Mouse (Mus musculus): ENCODE results near the gene Rabep1. TPM values are rescaled to one million over a fixed set of nuclear protein-coding genes. Genes with fewer than 3 reads are reported as not detected.
"Not testable (repeated sequence)": the region's sequence is repeated elsewhere in the genome, so short reads cannot be mapped to it uniquely, and the experiment has no call there.

The Rabep1 gene
- polyA plus RNA-seq, 1 experiment from 2014 or later, result 40.7 TPM

DNA sequence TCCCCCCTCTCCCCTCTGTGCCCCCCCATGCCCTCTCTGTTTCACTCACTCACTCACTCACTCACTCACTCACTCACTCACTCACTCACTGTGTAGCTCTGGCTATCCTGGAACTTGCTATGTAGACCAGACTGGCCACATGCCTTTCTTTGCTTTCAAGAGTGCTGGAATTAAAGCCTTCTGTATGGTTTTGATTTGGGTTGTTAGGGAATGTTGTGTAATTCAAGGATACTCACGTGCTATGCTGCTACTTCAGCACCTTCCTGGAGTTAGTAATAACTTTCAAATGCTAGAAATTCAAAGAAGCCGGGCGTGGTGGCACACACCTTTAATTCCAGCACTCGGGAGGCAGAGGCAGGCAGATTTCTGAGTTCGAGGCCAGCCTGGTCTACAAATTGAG lies 53.6 kb downstream of the Rabep1 start:
- not testable (repeated sequence) for H3K4me3 ChIP-seq (ENCODE audit: low read depth, low read length); DNase-seq (ENCODE audit: low spot score); H3K9ac ChIP-seq (ENCODE audit: low read length); H3K27ac ChIP-seq (ENCODE audit: low read depth, low read length); H3K9me3 ChIP-seq (ENCODE audit: control insufficient read depth, low read length); ATAC-seq (ENCODE audit: insufficient read depth, low FRiP score, low TSS enrichment); H3K4me2 ChIP-seq (ENCODE audit: low read depth); H3K27me3 ChIP-seq (ENCODE audit: control insufficient read depth, insufficient read depth, low read length); H3K4me1 ChIP-seq (ENCODE audit: control insufficient read depth, insufficient read depth, low read length); H3K36me3 ChIP-seq (ENCODE audit: control insufficient read depth, insufficient read depth, low read length)
- 97% methylated on average over 5 of the region's 5 CpGs for WGBS

DNA sequence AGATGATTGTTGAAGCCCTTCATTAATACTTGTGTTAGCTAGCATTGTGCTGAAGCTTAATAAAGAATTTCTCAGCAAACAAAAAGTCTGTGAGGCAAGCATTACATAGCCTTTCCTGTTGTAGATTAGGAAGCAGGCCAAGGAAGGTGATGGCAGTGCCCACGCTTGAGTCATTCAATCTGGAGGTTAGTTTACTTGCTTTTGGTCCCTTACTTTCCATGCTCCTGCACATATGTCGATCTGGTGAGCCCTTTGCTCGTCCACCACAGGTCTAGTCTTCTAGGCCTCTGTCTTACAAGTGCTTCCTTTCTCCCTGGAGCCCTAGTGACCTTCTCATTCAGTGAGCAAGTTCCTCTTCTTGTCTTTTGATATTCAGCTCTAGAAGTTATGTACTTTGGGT lies 62.1 kb downstream of the Rabep1 start:
- H3K9me3 ChIP-seq (ENCODE audit: control insufficient read depth, low read length), result no peaks in the 10 kb centered on the region
- H3K27ac ChIP-seq (ENCODE audit: low read depth, low read length), result no peak overlapping the region
- no peaks in the 10 kb centered on the region for H3K27me3 ChIP-seq (ENCODE audit: control insufficient read depth, insufficient read depth, low read length)
- no peak overlapping the region for H3K4me3 ChIP-seq (ENCODE audit: low read depth, low read length)
- DNase-seq (ENCODE audit: low spot score), result no peak
- no peak for ATAC-seq (ENCODE audit: insufficient read depth, low FRiP score, low TSS enrichment)
- H3K4me2 ChIP-seq (ENCODE audit: low read depth), result no peak overlapping the region
- no peaks in the 10 kb centered on the region for H3K36me3 ChIP-seq (ENCODE audit: control insufficient read depth, insufficient read depth, low read length)
- no peaks in the 10 kb centered on the region for H3K4me1 ChIP-seq (ENCODE audit: control insufficient read depth, insufficient read depth, low read length)
- no peak overlapping the region for H3K9ac ChIP-seq (ENCODE audit: low read length)
- WGBS, result 92% methylated on average over 3 of the region's 3 CpGs

DNA sequence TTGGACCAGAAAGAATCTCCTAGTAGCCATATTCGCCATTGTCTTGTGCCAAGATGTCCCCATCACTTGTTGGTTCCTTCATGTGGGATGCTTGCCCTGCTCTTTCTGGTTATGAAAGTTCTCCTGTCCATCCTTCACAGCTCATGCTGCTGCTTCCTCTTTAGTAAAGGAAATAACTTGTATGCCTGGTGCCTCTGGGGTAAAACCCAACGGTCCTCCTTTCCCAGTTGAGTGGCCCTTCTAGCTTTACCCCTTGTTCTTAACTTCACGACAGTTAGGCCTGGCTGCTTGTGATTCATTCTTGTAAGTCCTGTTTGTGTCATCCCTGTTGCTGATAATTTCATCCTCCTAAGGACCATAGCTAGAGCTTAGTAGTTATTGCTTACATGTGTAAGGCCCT lies 66.7 kb downstream of the Rabep1 start:
- Histone ChIP-seq H3K27me3 (ENCODE audit: control insufficient read depth, insufficient read depth, low read length) (no peaks in the 10 kb centered on the region), H3K4me1 (ENCODE audit: control insufficient read depth, insufficient read depth, low read length) (no peaks in the 10 kb centered on the region), H3K27ac (ENCODE audit: low read depth, low read length) (no peak overlapping the region), H3K9me3 (ENCODE audit: control insufficient read depth, low read length) (no peaks in the 10 kb centered on the region), H3K36me3 (ENCODE audit: control insufficient read depth, insufficient read depth, low read length) (no peaks in the 10 kb centered on the region), H3K4me3 (ENCODE audit: low read depth, low read length) (no peak overlapping the region), H3K4me2 (ENCODE audit: low read depth) (no peak overlapping the region), H3K9ac (ENCODE audit: low read length) (no peak overlapping the region)
- no peak for ATAC-seq (ENCODE audit: insufficient read depth, low FRiP score, low TSS enrichment)
- WGBS, result 95% methylated on average over 3 of the region's 3 CpGs
- DNase-seq (ENCODE audit: low spot score), result no peak

DNA sequence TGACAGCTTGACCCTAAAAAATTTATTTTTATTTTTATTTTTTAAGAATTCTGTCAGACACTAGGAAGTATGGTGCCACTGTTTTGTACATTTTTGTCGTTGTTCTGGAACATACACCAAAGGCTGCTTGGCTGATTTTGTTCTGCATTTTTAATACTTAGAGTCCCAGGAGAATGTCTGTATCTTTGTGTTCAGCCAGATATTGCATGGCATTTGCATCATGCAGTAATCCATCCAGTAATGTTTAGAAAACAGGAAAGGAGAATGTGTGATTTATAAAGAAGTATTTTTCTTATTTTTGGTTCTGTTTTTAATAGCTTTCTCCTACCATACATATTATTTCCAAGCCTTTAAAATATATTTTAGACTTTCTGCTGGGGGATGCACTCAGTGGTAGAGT lies 67.3 kb downstream of the Rabep1 start:
- no peaks in the 10 kb centered on the region for H3K9me3 ChIP-seq (ENCODE audit: control insufficient read depth, low read length)
- H3K4me2 ChIP-seq (ENCODE audit: low read depth), result no peak overlapping the region
- no peaks in the 10 kb centered on the region for H3K4me1 ChIP-seq (ENCODE audit: control insufficient read depth, insufficient read depth, low read length)
- H3K9ac ChIP-seq (ENCODE audit: low read length), result no peak overlapping the region
- no peak for DNase-seq (ENCODE audit: low spot score)
- no peak overlapping the region for H3K27ac ChIP-seq (ENCODE audit: low read depth, low read length)
- no peaks in the 10 kb centered on the region for H3K36me3 ChIP-seq (ENCODE audit: control insufficient read depth, insufficient read depth, low read length)
- H3K27me3 ChIP-seq (ENCODE audit: control insufficient read depth, insufficient read depth, low read length), result no peaks in the 10 kb centered on the region
- ATAC-seq (ENCODE audit: insufficient read depth, low FRiP score, low TSS enrichment), result no peak
- H3K4me3 ChIP-seq (ENCODE audit: low read depth, low read length), result no peak overlapping the region
- 92% methylated on average over 1 of the region's 1 CpGs for WGBS

DNA sequence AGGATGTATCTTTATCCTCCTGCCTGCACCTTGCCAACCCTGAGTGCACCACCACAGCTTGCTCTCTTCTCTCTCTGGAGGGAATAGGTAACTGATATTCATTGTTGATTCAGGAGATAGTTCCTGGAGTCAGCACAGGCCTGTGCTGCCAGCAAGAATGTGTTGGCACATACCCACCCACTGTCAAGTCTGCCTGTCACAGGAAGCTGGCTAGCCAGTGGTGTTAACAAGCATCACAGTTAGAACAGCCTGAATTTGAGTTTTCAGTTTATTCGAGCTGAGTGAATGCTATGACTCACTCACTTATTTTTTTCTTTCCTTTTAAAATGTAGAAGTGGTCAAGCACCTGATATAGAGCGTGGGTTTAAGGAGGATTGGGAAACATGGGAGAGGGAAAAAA lies 73.3 kb downstream of the Rabep1 start:
- Histone ChIP-seq H3K4me2 (ENCODE audit: low read depth) (no peak overlapping the region), H3K36me3 (ENCODE audit: control insufficient read depth, insufficient read depth, low read length) (peaks cover 4% of the 10 kb centered on the region), H3K4me3 (ENCODE audit: low read depth, low read length) (no peak overlapping the region), H3K4me1 (ENCODE audit: control insufficient read depth, insufficient read depth, low read length) (no peaks in the 10 kb centered on the region), H3K9ac (ENCODE audit: low read length) (no peak overlapping the region), H3K27ac (ENCODE audit: low read depth, low read length) (no peak overlapping the region), H3K9me3 (ENCODE audit: control insufficient read depth, low read length) (no peaks in the 10 kb centered on the region), H3K27me3 (ENCODE audit: control insufficient read depth, insufficient read depth, low read length) (no peaks in the 10 kb centered on the region)
- DNase-seq (ENCODE audit: low spot score), result no peak
- WGBS, result 93% methylated on average over 2 of the region's 2 CpGs
- no peak for ATAC-seq (ENCODE audit: insufficient read depth, low FRiP score, low TSS enrichment)

DNA sequence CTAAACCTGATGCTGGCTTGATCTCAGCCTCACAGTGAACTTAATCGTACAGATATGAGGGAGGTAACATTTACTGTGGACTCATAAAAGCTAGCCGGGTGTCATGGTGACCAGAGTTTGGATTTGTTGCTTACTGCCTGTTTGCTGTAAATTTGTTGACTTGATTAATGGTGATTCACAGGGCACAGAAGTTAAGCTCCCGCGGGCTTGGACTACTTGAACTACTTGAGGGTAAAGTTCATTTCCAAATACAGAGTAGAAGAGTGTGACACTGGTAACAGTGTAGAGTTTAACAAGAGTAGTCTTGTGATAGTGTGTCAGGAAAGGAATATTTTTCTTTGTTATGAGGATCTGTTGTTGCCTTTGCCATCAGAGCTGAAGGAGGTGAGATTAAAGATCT lies 74.9 kb downstream of the Rabep1 start:
- Histone ChIP-seq H3K4me1 (ENCODE audit: control insufficient read depth, insufficient read depth, low read length) (no peaks in the 10 kb centered on the region), H3K27me3 (ENCODE audit: control insufficient read depth, insufficient read depth, low read length) (no peaks in the 10 kb centered on the region), H3K9me3 (ENCODE audit: control insufficient read depth, low read length) (no peaks in the 10 kb centered on the region), H3K4me2 (ENCODE audit: low read depth) (no peak overlapping the region), H3K9ac (ENCODE audit: low read length) (no peak overlapping the region), H3K4me3 (ENCODE audit: low read depth, low read length) (no peak overlapping the region), H3K36me3 (ENCODE audit: control insufficient read depth, insufficient read depth, low read length) (peaks cover 6% of the 10 kb centered on the region), H3K27ac (ENCODE audit: low read depth, low read length) (no peak overlapping the region)
- WGBS, result 94% methylated on average over 4 of the region's 4 CpGs
- DNase-seq (ENCODE audit: low spot score) (no peak), ATAC-seq (ENCODE audit: insufficient read depth, low FRiP score, low TSS enrichment) (no peak)

DNA sequence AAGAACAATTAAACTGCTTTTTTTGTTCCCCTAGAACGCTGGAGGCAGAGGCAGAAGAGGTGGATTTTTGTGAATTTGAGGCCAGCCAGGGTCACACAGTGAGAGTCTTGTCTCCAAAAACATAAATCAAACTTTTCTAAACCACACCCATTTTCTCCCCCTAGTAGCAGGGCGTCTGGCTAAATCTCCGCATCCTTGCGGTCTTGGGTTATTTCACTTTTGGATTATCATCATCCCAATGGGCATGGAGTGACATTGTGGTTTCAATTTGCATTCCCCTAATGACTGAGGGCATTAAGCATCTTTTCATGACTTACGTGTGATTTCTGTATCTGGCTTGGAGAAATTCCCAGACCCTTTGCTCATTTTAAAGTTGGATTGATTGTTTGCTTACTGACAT lies 86.9 kb downstream of the Rabep1 start:
- no peak for DNase-seq (ENCODE audit: low spot score)
- H3K9me3 ChIP-seq (ENCODE audit: control insufficient read depth, low read length), result no peaks in the 10 kb centered on the region
- no peak overlapping the region for H3K9ac ChIP-seq (ENCODE audit: low read length)
- ATAC-seq (ENCODE audit: insufficient read depth, low FRiP score, low TSS enrichment), result no peak
- no peaks in the 10 kb centered on the region for H3K27me3 ChIP-seq (ENCODE audit: control insufficient read depth, insufficient read depth, low read length)
- H3K36me3 ChIP-seq (ENCODE audit: control insufficient read depth, insufficient read depth, low read length), result peaks cover 8% of the 10 kb centered on the region
- no peak overlapping the region for H3K27ac ChIP-seq (ENCODE audit: low read depth, low read length)
- H3K4me3 ChIP-seq (ENCODE audit: low read depth, low read length), result no peak overlapping the region
- H3K4me2 ChIP-seq (ENCODE audit: low read depth), result no peak overlapping the region
- 82% methylated on average over 5 of the region's 5 CpGs for WGBS
- H3K4me1 ChIP-seq (ENCODE audit: control insufficient read depth, insufficient read depth, low read length), result no peaks in the 10 kb centered on the region

DNA sequence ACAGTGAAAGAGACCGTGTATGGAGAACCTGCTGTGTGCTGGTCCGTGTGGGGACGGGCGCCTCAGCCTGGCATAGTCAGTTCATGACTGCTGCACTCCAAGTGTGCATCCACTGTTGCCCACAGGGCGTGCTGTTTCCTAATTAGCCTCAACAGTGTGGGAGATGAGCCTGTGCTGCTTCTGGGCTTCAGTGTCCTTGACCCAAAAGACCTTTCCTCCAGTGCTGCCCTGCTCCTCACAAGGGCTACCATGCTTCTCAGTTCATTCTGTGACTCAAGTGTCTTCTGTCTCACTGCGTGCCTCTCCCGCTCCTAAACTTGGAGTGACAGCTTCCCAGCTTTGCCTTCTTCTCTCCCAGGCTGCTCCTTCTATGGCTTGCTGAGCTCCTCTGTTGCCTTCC lies 90.7 kb downstream of the Rabep1 start:
- H3K4me1 ChIP-seq (ENCODE audit: control insufficient read depth, insufficient read depth, low read length), result no peaks in the 10 kb centered on the region
- H3K27me3 ChIP-seq (ENCODE audit: control insufficient read depth, insufficient read depth, low read length), result no peaks in the 10 kb centered on the region
- H3K9me3 ChIP-seq (ENCODE audit: control insufficient read depth, low read length), result no peaks in the 10 kb centered on the region
- H3K36me3 ChIP-seq (ENCODE audit: control insufficient read depth, insufficient read depth, low read length), result peaks cover 8% of the 10 kb centered on the region
- 93% methylated on average over 7 of the region's 7 CpGs for WGBS
- H3K4me3 ChIP-seq (ENCODE audit: low read depth, low read length), result no peak overlapping the region
- H3K27ac ChIP-seq (ENCODE audit: low read depth, low read length), result no peak overlapping the region
- no peak for DNase-seq (ENCODE audit: low spot score)
- no peak for ATAC-seq (ENCODE audit: insufficient read depth, low FRiP score, low TSS enrichment)
- no peak overlapping the region for H3K4me2 ChIP-seq (ENCODE audit: low read depth)
- H3K9ac ChIP-seq (ENCODE audit: low read length), result no peak overlapping the region

DNA sequence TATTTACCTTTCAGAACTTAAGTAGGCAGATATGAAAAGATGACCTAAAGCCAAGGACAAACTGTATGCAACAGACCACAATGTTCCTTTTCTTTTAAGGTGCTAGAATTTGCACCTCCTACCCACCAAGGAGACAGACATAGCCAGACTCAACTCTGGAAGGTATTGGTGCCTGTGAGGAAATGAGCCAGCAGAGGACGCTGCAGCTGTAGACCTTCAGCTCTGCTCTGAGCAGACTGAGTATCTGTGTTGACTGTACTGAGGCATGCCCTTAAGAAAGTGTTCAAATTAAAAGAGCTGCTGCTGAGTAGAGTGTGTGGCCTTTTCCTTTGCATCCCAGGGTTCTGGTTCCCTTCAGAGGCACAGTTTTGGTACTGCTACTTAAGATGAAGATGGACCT lies 98.0 kb downstream of the Rabep1 start:
- no peaks in the 10 kb centered on the region for H3K27me3 ChIP-seq (ENCODE audit: control insufficient read depth, insufficient read depth, low read length)
- H3K4me3 ChIP-seq (ENCODE audit: low read depth, low read length), result no peak overlapping the region
- no peaks in the 10 kb centered on the region for H3K4me1 ChIP-seq (ENCODE audit: control insufficient read depth, insufficient read depth, low read length)
- no peak overlapping the region for H3K4me2 ChIP-seq (ENCODE audit: low read depth)
- no peaks in the 10 kb centered on the region for H3K9me3 ChIP-seq (ENCODE audit: control insufficient read depth, low read length)
- ATAC-seq (ENCODE audit: insufficient read depth, low FRiP score, low TSS enrichment) (no peak), DNase-seq (ENCODE audit: low spot score) (no peak)
- H3K9ac ChIP-seq (ENCODE audit: low read length), result no peak overlapping the region
- no peak overlapping the region for H3K27ac ChIP-seq (ENCODE audit: low read depth, low read length)
- peaks cover 8% of the 10 kb centered on the region for H3K36me3 ChIP-seq (ENCODE audit: control insufficient read depth, insufficient read depth, low read length)
- 87% methylated on average over 1 of the region's 1 CpGs for WGBS
